Mouse (Mus musculus): ENCODE measurements at regions not wholly inside any gene's neighbourhood (a gene's known extent, or its start where the extent isn't known, plus 50 kb on each side); places are given as distances from the start of the nearest gene placed in this dataset.
A peak's percentile ranks its signal among the peaks of the same experiment; 100 is the strongest.

DNA sequence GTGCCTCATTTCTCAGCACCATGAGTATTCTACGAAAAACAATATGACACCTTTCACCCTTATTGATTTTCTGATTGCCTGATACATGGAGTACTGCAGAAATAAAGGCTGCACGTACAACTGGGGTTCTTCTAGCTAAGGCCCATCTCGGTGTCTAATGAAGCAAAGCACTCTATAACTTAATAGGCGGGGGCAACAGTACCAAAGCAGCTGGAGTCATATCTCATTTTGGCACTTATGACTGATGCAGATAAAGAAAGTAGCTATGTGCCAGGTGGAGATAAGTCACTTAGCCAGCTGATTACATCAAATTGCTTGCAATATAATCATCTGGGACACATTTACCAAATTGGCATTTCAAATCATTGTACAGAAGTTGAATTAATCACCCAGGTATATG lies 73.0 kb upstream of the Lin7a start:
- no peak for DNase-seq (ENCODE audit: low read depth, low spot score)

DNA sequence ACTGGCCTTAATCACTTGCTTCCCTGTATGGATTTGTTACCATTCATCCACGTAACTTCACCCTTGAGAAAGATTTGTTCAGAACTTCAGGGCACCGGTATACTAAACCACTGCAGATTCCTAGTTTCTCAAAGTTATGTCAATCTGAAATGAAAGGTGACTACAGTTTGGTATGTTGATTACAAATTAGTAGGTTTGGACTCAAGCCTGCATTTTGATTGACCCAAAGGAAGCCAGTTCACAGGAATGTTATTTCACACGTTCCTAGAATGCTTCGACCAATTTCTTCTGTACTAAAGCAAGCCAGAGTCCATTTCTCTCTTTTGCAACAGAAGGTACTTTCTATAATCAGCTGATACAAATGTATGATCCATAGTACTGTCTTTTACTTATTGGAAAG lies 70.4 kb upstream of the Lin7a start:
- DNase-seq (ENCODE audit: low read depth, low spot score) = no peak

DNA sequence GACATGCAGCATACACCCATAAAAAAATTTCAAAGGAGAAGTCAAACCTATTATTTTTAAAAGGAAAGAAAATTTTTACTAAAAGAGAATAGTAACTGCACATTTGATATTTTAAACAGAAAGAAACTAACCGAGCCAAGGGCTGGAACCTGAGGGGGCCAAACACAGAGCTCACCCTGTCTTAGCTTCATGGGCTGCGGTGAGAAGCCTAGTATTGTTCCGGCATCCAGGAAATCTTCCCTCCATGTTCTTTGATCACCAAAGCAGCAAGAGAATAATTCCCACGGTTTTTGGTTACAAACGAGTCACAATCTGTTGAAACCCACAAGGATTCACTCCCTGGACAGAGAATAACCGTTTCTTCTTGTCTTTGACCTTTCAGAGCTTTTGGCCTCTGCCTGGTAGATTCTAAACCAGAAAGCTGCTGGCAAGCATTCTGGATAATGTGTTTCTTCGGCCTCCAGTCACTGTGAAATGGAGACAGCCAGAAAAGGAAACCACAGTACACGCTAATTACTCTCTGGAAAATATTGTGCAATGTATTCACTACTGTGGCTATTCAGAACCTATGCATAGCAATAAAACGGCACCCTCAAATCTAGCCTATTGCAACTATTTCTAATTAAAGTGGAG lies 66.3 kb upstream of the Lin7a start:
- no peak for DNase-seq (ENCODE audit: low read depth, low spot score)

DNA sequence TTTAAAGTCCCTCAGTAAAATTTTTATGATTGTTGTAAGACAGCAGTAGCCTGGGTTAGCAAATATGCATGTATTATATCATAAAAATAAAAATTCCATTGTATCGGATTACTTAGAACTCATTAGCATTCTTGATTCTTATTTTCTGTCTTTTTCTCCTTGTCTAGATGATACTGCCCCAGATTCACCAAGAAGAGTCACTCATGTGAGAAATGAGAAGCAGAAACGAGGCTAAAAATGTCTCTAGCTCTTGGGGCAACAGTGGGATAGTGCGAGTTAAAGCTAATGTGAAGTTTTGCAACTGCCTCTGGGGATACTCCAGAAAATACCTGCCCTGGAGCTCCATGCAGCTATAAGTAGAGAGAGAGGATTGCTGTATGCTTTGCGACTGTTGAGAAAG lies 61.6 kb upstream of the Lin7a start:
- no peak for DNase-seq (ENCODE audit: low read depth, low spot score)

DNA sequence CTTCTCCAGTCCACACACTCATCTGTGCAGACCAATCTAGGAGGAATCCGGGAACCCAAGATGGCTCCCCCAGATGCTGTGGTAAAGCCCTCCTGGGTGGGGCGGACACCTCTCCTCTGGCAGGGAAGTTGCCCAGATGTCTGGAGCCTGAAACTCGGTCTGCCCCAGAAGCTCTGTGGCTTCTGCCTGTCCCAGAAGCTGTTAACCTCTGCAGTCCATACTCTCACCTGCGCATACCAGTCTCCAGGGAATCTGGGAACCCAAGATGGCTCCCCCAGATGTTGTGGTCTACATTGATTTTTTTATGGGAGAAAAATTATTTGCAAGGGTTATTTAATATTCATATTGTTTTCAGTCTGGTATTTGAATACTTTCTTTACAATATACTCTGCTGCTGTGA lies 58.4 kb upstream of the Lin7a start:
- peak; percentile 88 for DNase-seq (ENCODE audit: low read depth, low spot score)

DNA sequence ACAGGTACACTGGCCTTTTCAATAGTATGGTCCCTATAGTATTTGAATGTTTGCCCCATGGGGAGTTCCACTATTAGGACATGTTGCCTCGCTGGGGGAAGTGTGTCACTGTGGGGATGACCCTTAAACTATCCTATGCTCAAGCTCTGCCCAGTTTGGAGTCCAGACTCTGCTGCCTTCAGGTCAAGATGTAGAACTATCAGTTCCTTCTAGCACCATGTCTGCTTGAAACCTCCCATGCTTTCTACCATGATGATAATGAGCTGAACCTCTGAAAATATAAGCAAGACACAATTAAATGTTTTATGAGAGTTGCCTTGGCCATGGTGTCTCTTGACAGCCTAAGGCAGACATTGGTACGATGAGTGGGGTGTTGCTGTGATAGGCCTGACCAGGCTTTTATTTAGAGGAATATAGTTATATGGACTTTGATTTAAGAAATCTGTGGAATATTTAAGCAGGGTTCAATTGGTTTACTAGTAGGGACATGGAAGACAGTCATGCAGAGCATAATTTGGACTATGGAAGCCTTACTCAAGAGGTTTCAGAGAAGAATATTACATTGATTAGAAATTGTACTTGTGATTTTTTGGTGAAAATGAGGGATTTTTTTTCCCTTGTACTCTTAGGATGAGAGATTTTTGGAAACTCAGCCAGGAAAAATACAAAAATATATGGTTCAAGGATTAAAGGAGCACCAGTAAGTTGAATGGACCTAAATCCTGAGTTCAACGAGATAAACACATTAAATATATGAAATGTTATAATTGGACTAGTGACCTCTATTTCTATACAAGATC lies 57.7 kb upstream of the Lin7a start:
- peak; percentile 94 for DNase-seq (ENCODE audit: low read depth, low spot score)

DNA sequence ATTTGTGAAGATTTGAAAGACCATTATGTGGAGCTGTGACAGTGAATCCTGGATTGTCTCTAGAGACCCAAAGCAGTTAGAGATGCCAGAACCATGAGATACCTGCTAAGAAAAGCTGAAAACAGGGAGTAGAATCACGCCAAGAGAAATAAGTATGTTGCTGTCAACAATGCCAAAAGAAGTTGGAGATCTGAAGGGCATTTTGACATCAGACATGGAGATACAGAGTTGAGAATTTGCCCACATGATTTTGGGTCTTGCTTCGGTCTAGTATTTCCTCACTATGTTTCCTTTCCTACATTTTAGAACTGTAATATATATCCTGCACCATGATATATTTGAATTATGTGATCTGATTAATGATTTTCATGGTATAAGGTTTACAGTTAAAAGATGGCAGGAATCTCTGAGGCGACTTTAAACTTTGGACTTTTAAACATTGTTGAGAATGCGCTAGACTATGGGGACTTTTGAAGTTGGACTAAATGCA lies 56.7 kb upstream of the Lin7a start:
- peak; percentile 95 for DNase-seq (ENCODE audit: low read depth, low spot score)

DNA sequence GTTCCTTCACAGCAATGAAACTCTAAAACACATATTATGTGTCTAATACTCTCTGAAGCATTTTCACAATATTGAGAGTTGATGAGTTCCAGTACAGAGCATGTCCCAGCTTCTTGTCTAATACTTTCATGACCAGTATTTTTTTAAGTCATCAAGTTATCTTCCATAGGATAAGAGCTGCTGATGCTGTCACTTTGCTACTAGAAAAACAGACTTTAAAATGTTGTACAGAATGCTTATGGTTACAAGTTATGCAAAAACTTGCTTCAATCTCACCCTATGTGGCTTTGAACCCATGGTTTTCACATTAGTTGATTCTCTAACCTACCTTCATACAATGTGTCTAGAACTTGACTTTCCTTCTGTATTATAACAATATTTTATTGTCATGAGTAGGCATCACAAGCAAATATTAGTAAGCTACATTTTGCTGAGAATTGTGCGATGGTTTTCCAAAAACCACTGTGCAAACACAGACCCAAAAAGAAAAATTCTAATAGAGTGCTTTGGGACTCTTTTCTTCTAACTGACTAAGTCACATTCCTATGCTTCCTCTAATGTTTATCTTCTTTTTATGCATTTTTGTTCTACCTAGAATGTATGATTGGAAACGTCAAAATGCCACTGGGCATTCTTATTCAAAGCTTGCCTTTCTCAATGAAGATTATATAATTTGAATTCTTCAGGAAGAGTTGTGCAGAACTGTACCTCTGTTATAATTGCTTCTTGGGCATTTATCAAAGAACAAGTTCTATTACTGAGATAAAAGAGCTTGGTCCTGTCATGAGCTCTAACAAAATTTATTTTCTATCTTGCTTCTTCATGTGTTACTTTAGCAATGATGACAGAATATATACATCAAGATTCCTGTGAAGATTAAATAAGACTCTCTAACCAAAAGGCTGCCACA lies 55.6 kb upstream of the Lin7a start:
- peak; percentile 90 for DNase-seq (ENCODE audit: low read depth, low spot score)

DNA sequence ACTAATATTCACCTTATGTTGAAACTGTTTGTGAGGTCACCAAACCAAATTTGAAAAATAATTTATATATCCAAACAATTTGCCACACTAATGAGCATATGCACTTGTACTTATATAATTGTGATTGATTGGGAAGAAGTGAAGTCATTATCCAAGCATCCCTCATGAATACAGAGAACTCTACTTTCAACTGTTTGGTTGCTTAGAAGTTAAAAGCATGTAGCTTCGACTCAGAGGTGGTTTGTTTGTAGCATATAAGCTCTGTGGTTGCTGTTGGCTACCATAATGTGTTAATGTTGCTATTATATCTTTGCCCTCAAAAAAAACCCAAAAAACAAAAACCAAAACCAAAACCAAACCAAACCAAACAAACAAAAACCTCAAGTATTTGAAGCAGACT lies 54.7 kb upstream of the Lin7a start:
- DNase-seq (ENCODE audit: low read depth, low spot score) = peak; percentile 94

DNA sequence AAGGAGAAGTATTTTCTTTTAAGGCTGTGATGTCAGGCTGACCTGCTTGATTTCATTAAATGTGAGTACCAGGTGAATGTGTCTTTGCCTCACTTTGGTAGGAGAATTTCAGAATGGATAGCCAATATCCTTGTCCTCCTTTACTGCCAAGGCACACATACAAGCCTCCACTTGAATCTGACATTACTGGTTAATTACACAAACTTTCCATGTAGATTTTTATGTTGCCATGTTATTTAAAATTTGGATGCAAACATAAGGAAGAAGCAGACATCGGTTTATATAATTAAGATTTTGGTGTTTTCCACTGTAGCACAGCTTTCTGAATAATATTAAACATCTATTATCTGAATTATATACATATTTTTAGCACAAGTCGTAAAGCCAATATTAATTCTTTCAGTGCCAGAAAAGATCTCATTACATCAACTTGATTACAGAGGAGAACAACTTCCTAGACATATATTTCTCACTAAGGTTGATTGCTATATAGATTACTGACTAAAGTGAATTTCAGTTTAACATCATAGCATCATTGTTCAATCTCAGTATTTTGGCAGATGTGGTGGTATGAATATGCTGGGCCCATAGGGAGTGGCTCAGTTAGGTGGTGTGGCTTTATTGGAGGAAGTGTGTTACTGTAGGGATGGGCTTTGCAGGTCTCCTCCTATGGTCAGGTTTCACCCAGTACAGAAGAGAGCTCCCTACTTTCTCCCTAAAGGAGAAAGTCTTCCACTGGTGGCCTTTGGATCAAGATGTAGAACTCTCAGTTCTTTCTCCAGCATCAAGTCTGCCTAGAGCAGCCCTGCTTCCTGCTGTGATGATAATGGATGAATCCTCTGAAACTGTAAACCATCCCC lies 53.9 kb upstream of the Lin7a start:
- peak; percentile 92 for DNase-seq (ENCODE audit: low read depth, low spot score)

DNA sequence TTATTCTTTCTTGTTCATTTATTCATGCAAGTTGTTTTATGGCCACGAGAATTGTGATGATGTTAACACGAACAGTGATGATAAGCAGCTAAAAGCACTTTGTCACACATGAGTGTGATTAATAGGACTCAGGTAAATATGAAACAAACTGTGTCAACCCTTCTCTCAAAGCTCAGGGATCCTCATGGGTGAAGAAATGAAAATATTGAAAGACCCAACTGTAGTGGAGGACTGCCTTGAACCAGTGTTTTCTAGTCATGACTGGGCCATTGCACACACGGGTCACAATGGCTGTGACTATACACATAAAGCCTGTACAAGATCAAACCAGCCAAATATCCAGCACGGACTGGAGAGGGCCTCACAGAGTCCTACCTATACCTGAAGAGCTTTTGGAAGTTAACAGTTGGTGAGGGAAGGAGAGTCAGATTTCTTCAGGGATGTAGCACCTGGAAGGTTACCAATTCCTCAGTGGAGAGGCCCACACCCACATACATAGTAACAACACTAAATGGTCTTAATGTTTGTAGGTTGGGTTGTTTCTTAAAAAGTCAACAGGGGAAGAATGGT lies 52.5 kb upstream of the Lin7a start:
- peak; percentile 95 for DNase-seq (ENCODE audit: low read depth, low spot score)

DNA sequence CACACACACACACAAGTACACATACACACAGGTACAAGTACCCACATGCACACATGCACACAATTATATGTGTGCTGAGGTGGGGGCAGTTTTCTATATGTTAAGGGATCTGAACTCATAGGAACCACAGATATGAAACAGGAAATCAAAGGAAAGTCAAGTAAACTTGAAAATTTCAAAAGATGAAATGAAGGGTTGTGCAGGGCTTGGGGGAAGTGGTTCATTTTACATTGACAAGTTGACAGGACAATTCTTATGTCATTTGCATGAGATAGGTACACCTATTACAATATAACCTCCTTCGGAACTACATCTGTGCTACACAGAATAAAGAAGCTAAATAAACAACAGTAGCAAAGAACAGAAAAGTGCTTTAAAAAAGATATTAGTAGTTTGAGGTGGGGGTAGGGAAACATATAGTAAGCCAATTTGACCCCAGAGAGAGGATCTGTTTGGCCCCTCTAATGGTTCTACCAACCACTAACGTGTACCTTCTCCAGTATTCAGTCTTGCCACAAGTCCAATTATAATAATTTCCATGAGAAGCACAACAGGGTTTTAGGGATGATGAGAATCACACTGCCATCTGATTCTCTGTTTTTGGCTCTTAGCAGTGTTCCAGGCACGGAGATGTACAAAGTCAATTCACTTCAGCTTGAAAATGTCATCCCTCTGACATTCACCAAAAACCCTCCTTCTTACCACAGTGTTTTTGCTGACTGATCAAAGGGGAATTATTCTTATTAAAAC lies 51.7 kb upstream of the Lin7a start:
- peak; percentile 96 for DNase-seq (ENCODE audit: low read depth, low spot score)

DNA sequence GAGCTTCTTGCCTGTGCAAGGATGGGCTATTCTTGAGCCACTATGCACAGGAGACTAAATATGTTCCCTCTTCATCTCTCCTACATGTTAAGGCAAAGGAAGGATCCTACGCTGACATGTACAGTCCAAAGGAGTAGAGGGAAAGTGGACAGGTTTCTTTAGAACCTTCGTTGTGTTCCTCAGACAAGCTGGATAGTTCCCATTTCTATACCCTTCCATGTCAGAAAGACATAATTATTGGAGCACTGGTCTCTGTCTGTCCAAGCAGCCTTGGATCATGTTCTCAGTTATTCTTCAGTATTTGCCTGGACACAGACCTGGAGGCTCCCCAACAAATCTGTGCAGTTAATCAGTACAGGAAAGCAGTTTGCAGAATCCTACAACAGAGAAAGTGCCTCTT lies 51.0 kb upstream of the Lin7a start:
- no peak for DNase-seq (ENCODE audit: low read depth, low spot score)

DNA sequence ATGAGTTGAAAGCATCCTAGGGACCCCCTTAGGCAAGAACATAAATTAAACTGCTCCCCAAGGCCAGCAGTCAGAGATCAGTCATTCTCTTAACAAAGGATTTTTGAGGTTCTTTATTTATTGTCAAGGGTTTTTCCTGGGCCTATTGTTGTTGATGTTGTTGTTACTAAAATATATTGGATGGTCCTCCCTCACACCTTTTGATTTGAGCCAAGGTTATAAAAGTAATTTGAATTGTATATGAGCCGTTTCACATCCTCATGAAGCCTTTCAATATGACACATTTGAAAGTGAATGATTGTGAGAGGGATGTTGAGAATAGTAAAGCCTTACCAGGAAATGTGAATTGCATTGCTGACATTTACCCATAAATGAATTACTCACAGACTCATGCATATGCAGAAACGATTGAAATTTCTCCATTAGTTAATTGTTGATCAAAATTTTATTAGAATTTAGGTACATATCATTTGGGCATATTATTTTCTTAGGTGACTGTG lies 50.3 kb upstream of the Lin7a start:
- peak; percentile 93 for DNase-seq (ENCODE audit: low read depth, low spot score)

Measured in 3T3-L1 (cell line).